Mouse (Mus musculus) embryonic facial prominence, embryonic 11.5 days (tissue): ENCODE results near the gene Ccndbp1. TPM values are rescaled to one million over a fixed set of nuclear protein-coding genes. Genes with fewer than 3 reads are reported as not detected.
A peak's percentile ranks its signal among the peaks of the same experiment; 100 is the strongest.
"Not testable (repeated sequence)": the region's sequence is repeated elsewhere in the genome, so short reads cannot be mapped to it uniquely, and the experiment has no call there.

Experiments used
- ATAC-seq: fragments of 200-750 bp; cut with Nextera tagmentation; replicated peaks from 2 replicates; pipeline ENCODE4 v1.8.0; 2017; ENCODE audit warnings: low read depth; ENCODE audit not compliant: insufficient number of reproducible peaks, low FRiP score, low TSS enrichment
- DNase-seq: peaks from one replicate; pipeline ENCODE4 v3.0.0-alpha.2; 2015; ENCODE audit warnings: low spot score
- H3K27ac ChIP-seq: fragments of 300-500 bp; sonication (generic); replicated peaks from 2 replicates; pipeline ENCODE4 v1.5.1; 2014; ENCODE audit warnings: mild to moderate bottlenecking, low read depth, low read length, control low read depth
- H3K27me3 ChIP-seq: fragments of 300-500 bp; sonication (generic); 2 replicates; pipeline ENCODE4 v1.6.1; 2014; ENCODE audit warnings: mild to moderate bottlenecking, low read length, moderate library complexity, mixed read lengths; ENCODE audit not compliant: control insufficient read depth, insufficient read depth
- H3K36me3 ChIP-seq: fragments of 300-500 bp; sonication (generic); replicated peaks from 2 replicates; pipeline ENCODE4 v1.6.1; 2014; ENCODE audit warnings: low read depth, mild to moderate bottlenecking, low read length, moderate library complexity, mixed read lengths; ENCODE audit not compliant: control insufficient read depth, insufficient read depth
- H3K4me1 ChIP-seq: fragments of 300-500 bp; sonication (generic); 2 replicates; pipeline ENCODE4 v1.6.1; 2014; ENCODE audit warnings: low read length, mixed read lengths; ENCODE audit not compliant: control insufficient read depth, insufficient read depth
- H3K4me2 ChIP-seq: fragments of 300-500 bp; sonication (generic); 2 replicates; pipeline ENCODE4 v1.6.1; 2014; ENCODE audit warnings: low read depth, mild to moderate bottlenecking, control low read depth, low read length, moderate library complexity
- H3K4me3 ChIP-seq: fragments of 300-500 bp; sonication (generic); 2 replicates; pipeline ENCODE4 v1.5.1; 2014; ENCODE audit warnings: low read depth, low read length, control low read depth
- H3K9ac ChIP-seq: fragments of 300-500 bp; sonication (generic); replicated peaks from 2 replicates; pipeline ENCODE4 v1.6.1; 2014; ENCODE audit warnings: mild to moderate bottlenecking, control low read depth, low read length
- H3K9me3 ChIP-seq: fragments of 300-500 bp; sonication (generic); replicated peaks from 2 replicates; pipeline ENCODE4 v1.6.1; 2016; ENCODE audit warnings: mild to moderate bottlenecking, low read length, inconsistent platforms, mixed read lengths; ENCODE audit not compliant: control insufficient read depth
- WGBS: fragments of 180-500 bp; shearing (Covaris S2); extraction: QIAGEN DNeasy Blood & Tissue Kit; methylation state at CpG from one replicate; pipeline ENCODE4 v1.1.7; 2014; 5-methylcytosine and 5-hydroxymethylcytosine counted together
- polyA plus RNA-seq: library from polyadenylated mRNA; unstranded; fragments of >200 nt; fragmentation: Nextera tagmentation; extraction: Ambion mirVana; gene quantifications from 2 replicates; pipeline ENCODE4 v1.2.1, GENCODE M21; 2014

Gene Ccndbp1
- polyA plus RNA-seq, 1 experiment from 2014 or later, result 33.3 TPM

DNA sequence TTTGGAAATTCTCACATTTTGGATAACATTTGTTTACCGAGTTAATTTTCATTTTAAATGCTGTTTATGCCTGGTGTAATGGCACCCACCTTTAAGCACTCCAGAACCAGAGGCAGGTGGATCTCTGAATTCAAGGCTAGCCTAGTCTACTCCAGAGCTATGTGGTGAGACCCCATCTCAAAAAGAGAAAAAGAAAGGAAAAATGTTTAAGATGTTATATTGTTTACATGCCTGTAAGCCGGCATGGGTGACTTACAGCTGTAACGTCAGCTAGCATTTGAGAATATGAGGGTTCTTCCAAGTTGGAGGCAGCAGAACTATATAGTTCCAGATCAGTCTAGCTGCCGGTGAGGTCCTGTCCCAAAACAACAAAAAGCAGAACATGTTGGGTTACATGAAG is 36.4 kb upstream of the Ccndbp1 start:
- H3K9me3 ChIP-seq, result no peaks in the 10 kb centered on the region
- H3K4me2 ChIP-seq, result no peak overlapping the region
- H3K27ac ChIP-seq, result no peak overlapping the region
- no peaks in the 10 kb centered on the region for H3K27me3 ChIP-seq
- ATAC-seq (no peak), DNase-seq (no peak)
- peaks cover 3% of the 10 kb centered on the region; the same call in 1 of the 2 replicates for H3K4me1 ChIP-seq
- 92% methylated on average over 4 of the region's 4 CpGs for WGBS
- H3K36me3 ChIP-seq, result no peaks in the 10 kb centered on the region
- no peak overlapping the region for H3K9ac ChIP-seq
- no peak overlapping the region for H3K4me3 ChIP-seq

DNA sequence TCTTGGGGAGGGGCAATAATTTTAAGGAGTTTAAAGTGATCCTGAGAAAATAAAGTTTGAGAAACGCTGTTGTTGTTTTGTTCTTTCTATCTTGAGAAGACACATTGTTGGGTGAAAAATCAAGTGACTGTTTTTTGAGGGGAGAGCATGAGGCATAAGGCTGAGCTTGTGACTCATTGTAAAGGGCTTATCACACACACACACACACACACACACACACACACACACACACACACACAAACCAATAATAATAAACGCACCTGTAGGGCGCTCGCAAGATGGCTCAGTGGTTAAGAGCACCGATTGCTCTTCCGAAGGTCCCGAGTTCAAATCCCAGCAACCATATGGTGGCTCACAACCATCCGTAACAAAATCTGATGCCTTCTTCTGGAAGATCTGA is 35.9 kb upstream of the Ccndbp1 start:
- not testable (repeated sequence) for H3K4me3 ChIP-seq, DNase-seq, H3K4me1 ChIP-seq, H3K36me3 ChIP-seq, H3K9me3 ChIP-seq, ATAC-seq, H3K27me3 ChIP-seq, H3K9ac ChIP-seq, H3K4me2 ChIP-seq, H3K27ac ChIP-seq
- 96% methylated on average over 8 of the region's 8 CpGs for WGBS

DNA sequence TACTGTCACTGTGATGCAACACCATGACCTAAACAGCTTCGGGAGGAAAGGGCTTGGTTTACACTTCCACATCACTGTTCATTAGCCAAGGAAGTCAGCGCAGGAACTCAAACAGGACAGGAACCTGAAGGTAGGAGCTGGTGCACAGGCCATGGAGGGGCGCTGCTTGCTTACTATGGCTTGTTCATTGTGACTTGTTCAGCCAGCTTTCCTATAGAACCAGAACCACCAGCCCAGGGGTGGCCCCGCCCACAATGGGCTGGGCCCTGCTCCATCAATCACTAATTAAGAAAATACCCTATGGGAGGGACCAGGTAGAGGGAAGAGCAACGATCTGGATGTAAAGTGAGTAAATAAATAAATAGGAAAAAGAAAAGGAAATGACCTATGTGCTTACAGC is 35.2 kb upstream of the Ccndbp1 start:
- no peak for ATAC-seq
- WGBS, result 19% methylated on average over 5 of the region's 5 CpGs
- H3K36me3 ChIP-seq, result no peaks in the 10 kb centered on the region
- DNase-seq, result no peak
- H3K4me1 ChIP-seq, result peaks cover 3% of the 10 kb centered on the region; the same call in 1 of the 2 replicates
- no peaks in the 10 kb centered on the region for H3K9me3 ChIP-seq
- H3K4me3 ChIP-seq, result no peak overlapping the region
- no peak overlapping the region for H3K27ac ChIP-seq
- H3K27me3 ChIP-seq, result no peaks in the 10 kb centered on the region
- H3K4me2 ChIP-seq, result no peak overlapping the region; the same call in 1 of the 2 replicates
- no peak overlapping the region for H3K9ac ChIP-seq

DNA sequence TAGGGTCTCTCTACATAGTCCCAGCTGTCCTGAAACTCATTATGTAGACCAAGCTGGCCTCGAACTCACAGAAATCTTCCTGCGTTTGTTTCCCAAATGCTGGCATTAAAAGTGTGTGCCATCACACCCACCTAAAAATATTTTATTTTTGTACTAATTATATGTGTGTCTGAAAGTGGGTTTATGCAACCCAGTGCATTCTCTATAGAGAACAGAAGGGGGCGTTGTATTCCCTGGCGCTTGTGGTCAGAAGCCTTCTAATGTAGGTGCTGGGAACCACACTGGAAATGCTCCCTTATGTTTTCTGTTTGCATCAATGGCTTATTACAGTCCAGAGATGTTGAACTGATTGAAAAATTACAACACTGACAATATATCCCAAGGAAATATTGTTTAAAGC is 31.9 kb upstream of the Ccndbp1 start:
- Histone ChIP-seq H3K4me3 (no peak overlapping the region), H3K27me3 (no peaks in the 10 kb centered on the region), H3K27ac (no peak overlapping the region), H3K36me3 (no peaks in the 10 kb centered on the region), H3K4me2 (no peak overlapping the region), H3K4me1 (no peaks in the 10 kb centered on the region), H3K9ac (no peak overlapping the region), H3K9me3 (no peaks in the 10 kb centered on the region)
- no peak for DNase-seq
- 45% methylated on average over 4 of the region's 4 CpGs for WGBS
- ATAC-seq, result no peak

DNA sequence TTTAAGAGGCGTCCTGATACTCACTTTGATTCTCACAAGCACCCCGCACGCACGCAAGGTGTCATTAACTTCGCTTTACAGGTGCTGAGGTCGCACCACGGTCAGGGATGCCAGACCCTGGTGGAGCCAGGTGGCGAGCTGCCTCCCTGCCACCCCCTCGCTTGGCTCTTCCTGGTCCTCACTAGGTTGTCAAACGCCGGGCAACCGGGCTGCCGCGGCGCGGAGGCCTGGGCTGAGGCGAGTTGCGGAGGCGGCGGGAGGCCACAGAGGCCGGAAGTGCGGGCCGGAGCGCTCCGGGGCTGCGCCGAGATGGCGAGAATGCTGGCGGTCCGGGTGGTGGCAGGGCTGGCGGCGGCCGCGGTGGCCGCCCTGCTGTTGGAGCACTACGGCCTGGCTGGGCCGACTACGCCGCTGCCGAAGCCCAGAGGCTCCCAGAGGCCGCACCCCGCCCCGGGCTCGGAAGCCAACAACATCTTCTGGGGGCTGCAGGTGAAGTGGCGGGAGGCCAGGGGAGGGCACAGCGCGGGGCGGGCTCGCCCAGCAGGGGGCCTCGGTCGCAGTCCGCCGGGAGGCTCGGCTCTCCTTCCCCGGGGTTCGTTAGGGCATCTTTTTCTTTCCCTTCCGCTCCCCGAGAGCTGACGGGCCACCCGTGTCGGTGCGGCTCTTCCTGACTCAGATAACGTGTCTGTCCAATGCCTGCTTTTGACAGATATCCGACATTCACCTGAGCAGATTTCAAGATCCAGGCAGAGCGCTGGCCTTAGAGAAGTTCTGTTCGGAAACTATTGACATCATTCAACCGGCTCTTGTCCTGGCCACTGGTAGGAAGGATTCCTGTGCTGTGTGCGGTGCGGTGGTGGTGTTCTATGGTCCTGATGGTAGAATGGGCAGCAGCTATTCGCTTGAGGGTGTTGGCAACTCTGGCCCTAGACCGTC is 30.9 kb upstream of the Ccndbp1 start, which contains the start of gene Tmem62:
Gene Tmem62, plus strand, starts transcription at position 28 of the 936 bp plus-strand sequence.
- H3K4me3 ChIP-seq, result peak within 1 kb of the TSS; percentile 54
- H3K4me1 ChIP-seq, result no peaks in the 10 kb centered on the region
- DNase-seq, result peak; percentile 51
- H3K36me3 ChIP-seq, result no peaks in the 10 kb centered on the region
- under 1% methylated on average over 70 of the region's 71 CpGs for WGBS
- no peaks in the 10 kb centered on the region for H3K27me3 ChIP-seq
- ATAC-seq, result peak; percentile 67; the same call in 1 of the 2 replicates
- H3K9me3 ChIP-seq, result no peaks in the 10 kb centered on the region
- H3K4me2 ChIP-seq, result peak within 1 kb of the TSS; percentile 97
- peak within 1 kb of the TSS; percentile 83 for H3K9ac ChIP-seq
- H3K27ac ChIP-seq, result peak within 1 kb of the TSS; percentile 16; the same call in 1 of the 2 replicates

DNA sequence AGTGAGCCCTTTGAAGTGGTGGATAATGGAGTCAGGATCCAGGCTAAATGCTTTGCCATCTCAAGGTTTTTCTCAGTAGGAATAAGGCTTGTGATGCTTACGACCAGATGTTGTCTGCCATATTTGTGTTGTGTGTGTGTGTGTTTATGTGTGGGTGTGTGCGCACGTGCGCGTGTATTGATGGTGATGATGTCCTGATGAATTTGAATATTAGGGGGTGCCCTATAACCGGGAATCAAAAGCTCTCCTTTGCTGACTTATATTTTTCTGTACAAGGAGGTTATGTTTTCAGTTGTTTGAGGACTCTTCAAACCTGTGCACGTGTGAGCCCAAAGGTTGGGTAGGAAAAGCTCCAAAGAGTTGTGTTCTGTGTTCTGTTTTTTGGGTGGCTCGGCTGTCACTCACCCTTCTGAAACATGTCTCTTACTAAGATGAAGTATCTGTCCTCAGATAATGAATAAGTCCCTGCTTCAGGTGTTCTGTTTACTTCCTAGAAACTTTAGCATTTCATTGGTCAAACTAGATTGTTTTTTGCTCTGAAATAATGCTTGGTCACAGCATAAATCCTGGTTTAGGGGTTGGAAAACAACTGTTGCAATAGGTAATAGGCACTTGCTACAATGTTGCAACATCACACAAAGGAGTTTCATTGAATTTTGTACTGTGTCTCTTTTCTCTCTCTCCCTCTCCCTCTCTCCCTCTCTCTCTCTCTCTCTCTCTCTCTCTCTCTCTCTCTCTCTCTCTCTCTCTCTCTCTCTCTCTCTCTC is 30.1 kb upstream of the Ccndbp1 start:
- Histone ChIP-seq H3K27me3 (no peaks in the 10 kb centered on the region), H3K9me3 (no peaks in the 10 kb centered on the region), H3K4me2 (peak overlapping the region; percentile 97), H3K36me3 (no peaks in the 10 kb centered on the region), H3K4me3 (peak overlapping the region; percentile 54; the same call in 1 of the 2 replicates), H3K27ac (no peak overlapping the region), H3K4me1 (no peaks in the 10 kb centered on the region), H3K9ac (no peak overlapping the region)
- ATAC-seq (no peak), DNase-seq (no peak)
- 77% methylated on average over 8 of the region's 8 CpGs for WGBS

DNA sequence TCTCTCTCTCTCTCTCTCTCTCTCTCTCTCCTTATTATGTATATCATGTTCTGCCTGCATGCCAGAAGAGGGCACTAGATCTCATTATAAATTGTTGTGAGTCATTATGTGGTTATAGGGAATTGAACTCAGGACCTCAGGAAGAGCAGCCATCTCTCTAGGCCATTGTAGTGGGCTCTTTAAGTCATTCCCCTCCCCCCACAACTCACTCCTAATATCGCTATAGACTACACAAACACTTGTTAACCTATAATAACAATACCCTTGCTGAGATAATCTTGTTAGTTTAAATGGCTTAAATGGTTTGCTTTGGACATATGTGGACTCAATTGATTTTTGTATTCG is 29.5 kb upstream of the Ccndbp1 start:
- H3K27me3 ChIP-seq, result no peaks in the 10 kb centered on the region
- H3K36me3 ChIP-seq, result no peaks in the 10 kb centered on the region
- DNase-seq (no peak), ATAC-seq (no peak)
- H3K9me3 ChIP-seq, result no peaks in the 10 kb centered on the region
- no peak overlapping the region for H3K4me3 ChIP-seq
- WGBS, result 58% methylated on average over 2 of the region's 2 CpGs
- no peak overlapping the region for H3K9ac ChIP-seq
- H3K4me1 ChIP-seq, result no peaks in the 10 kb centered on the region
- no peak overlapping the region for H3K4me2 ChIP-seq
- no peak overlapping the region for H3K27ac ChIP-seq

DNA sequence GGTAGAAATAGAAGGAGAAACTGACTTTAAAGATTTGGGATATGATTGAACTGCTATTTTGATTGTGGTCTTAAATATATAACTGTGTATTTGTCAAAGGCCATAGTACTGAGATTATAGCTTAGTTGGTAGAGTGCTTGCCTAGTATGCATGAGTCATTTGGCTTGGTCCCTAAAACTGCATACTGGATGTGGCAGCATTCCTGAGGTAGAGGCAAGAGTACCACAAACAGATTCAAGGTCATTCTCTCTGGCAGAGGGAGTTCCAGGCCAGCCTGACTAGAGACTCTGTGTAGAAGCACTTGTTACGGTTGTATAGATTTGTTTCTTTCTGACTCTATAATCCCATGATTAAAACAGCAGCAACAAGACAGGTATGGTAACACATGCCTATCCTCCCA is 28.4 kb upstream of the Ccndbp1 start:
- Histone ChIP-seq H3K9me3 (no peaks in the 10 kb centered on the region), H3K4me1 (no peaks in the 10 kb centered on the region), H3K27me3 (no peaks in the 10 kb centered on the region), H3K27ac (no peak overlapping the region), H3K9ac (no peak overlapping the region), H3K4me2 (no peak overlapping the region), H3K36me3 (no peaks in the 10 kb centered on the region), H3K4me3 (no peak overlapping the region)
- ATAC-seq, result no peak
- no peak for DNase-seq
- WGBS, result 76% methylated on average over 1 of the region's 1 CpGs
